Mouse (Mus musculus) MEL (cell line): ENCODE data around the gene Casc3. TPM values are rescaled to one million over a fixed set of nuclear protein-coding genes. Genes with fewer than 3 reads are reported as not detected.
A peak's percentile ranks its signal among the peaks of the same experiment; 100 is the strongest.

Source experiments
- DNase-seq: peaks from one replicate; pipeline ENCODE4 v3.0.0; 2011; ENCODE audit warnings: low read depth, low spot score
- H3K27ac ChIP-seq: 2 replicates; pipeline ENCODE4 v1.5.1; 2012; ENCODE audit warnings: low read depth, mild to moderate bottlenecking, control low read depth, low read length, moderate library complexity; ENCODE audit not compliant: control insufficient read depth
- H3K27me3 ChIP-seq, 2 experiments: fragments of 150-350 bp in 1 of 2; sonication (generic) in 1 of 2; 2 replicates each; pipeline ENCODE4 v1.6.1; 2012; ENCODE audit warnings: low read length in 2 of 2, mild to moderate bottlenecking in 2 of 2, improper control_type of control experiment in 1 of 2, moderate library complexity in 1 of 2; ENCODE audit not compliant: insufficient read depth in 2 of 2, control insufficient read depth in 1 of 2
- H3K36me3 ChIP-seq, 2 experiments: 2 replicates each; pipeline ENCODE4 v1.6.1; 2012 to 2014; ENCODE audit warnings: low read length in 2 of 2, improper control_type of control experiment in 1 of 2, inconsistent platforms in 1 of 2, mild to moderate bottlenecking in 1 of 2; ENCODE audit not compliant: insufficient read depth in 2 of 2, control insufficient read depth in 1 of 2
- H3K4me1 ChIP-seq, 2 experiments: fragments of 150-350 bp in 1 of 2; sonication (generic) in 1 of 2; 2 replicates each; pipeline ENCODE4 v1.6.1; 2012; ENCODE audit warnings: low read length in 2 of 2, improper control_type of control experiment in 1 of 2, mild to moderate bottlenecking in 1 of 2; ENCODE audit not compliant: insufficient read depth in 2 of 2, control insufficient read depth in 1 of 2
- H3K4me3 ChIP-seq, 2 experiments: fragments of 150-350 bp in 1 of 2; sonication (generic) in 1 of 2; 2 replicates each; pipeline ENCODE4 v1.5.1; 2012; ENCODE audit warnings: low read depth in 2 of 2, low read length in 2 of 2, mild to moderate bottlenecking in 2 of 2, moderate library complexity in 2 of 2, control low read depth in 1 of 2, improper control_type of control experiment in 1 of 2; ENCODE audit not compliant: control insufficient read depth in 1 of 2, insufficient read depth in 1 of 2
- H3K79me2 ChIP-seq: 2 replicates; pipeline ENCODE4 v1.6.1; 2012; ENCODE audit warnings: mild to moderate bottlenecking, low read length, moderate library complexity; ENCODE audit not compliant: control insufficient read depth, poor library complexity, insufficient read depth
- H3K9ac ChIP-seq: 2 replicates; pipeline ENCODE4 v1.6.1; 2012; ENCODE audit warnings: low read depth, mild to moderate bottlenecking, control low read depth, low read length, moderate library complexity; ENCODE audit not compliant: control insufficient read depth, poor library complexity, severe bottlenecking
- H3K9me3 ChIP-seq: fragments of 150-350 bp; sonication (generic); replicated peaks from 2 replicates; pipeline ENCODE4 v1.6.1; 2012; ENCODE audit warnings: mild to moderate bottlenecking, low read length, improper control_type of control experiment, moderate library complexity; ENCODE audit not compliant: insufficient read depth
- BHLHE40 ChIP-seq: IDR thresholded peaks from 2 replicates; pipeline ENCODE4 v1.6.1; 2012; ENCODE audit warnings: low read depth, mild to moderate bottlenecking, inconsistent platforms, low read length, improper control_type of control experiment, borderline replicate concordance
- ELF1 ChIP-seq: IDR thresholded peaks from 2 replicates; pipeline ENCODE4 v1.6.1; 2014; ENCODE audit warnings: low read depth, mild to moderate bottlenecking, inconsistent platforms, low read length, improper control_type of control experiment, moderate library complexity
- EP300 ChIP-seq, 2 experiments: IDR thresholded peaks; 2 replicates each; pipeline ENCODE4 v1.6.1; 2011; ENCODE audit warnings: improper control_type of control experiment in 2 of 2, low read length in 2 of 2, low read depth in 1 of 2, mild to moderate bottlenecking in 1 of 2
- HCFC1 ChIP-seq: IDR thresholded peaks from 2 replicates; pipeline ENCODE4 v1.6.1; 2012; ENCODE audit warnings: low read depth, mild to moderate bottlenecking, inconsistent platforms, low read length, improper control_type of control experiment, moderate library complexity
- JUND ChIP-seq: IDR thresholded peaks from 2 replicates; pipeline ENCODE4 v1.6.1; 2011; ENCODE audit warnings: low read depth, mild to moderate bottlenecking, improper control_type of control experiment, low read length
- KAT2A ChIP-seq: conservative IDR thresholded peaks from 2 replicates; pipeline ENCODE4 v1.6.1; 2012; ENCODE audit warnings: low read depth, low read length, improper control_type of control experiment, inconsistent platforms
- MAZ ChIP-seq: IDR thresholded peaks from 2 replicates; pipeline ENCODE4 v1.6.1; 2012; ENCODE audit warnings: low read depth, mild to moderate bottlenecking, inconsistent platforms, low read length, improper control_type of control experiment
- MEF2A ChIP-seq: IDR thresholded peaks from 2 replicates; pipeline ENCODE4 v1.6.1; 2014; ENCODE audit warnings: low read depth, mild to moderate bottlenecking, inconsistent platforms, low read length, improper control_type of control experiment; ENCODE audit not compliant: poor library complexity, insufficient replicate concordance, severe bottlenecking; ENCODE audit errors: extremely low read depth
- MYC ChIP-seq: IDR thresholded peaks from 2 replicates; pipeline ENCODE4 v1.6.1; 2011; ENCODE audit warnings: low read depth, mild to moderate bottlenecking, low read length, improper control_type of control experiment, moderate library complexity
- POLR2AphosphoS2 ChIP-seq: IDR thresholded peaks from 2 replicates; pipeline ENCODE4 v1.6.1; 2011; ENCODE audit warnings: low read length, improper control_type of control experiment
- RCOR1 ChIP-seq: IDR thresholded peaks from 2 replicates; pipeline ENCODE4 v1.6.1; 2012; ENCODE audit warnings: low read depth, mild to moderate bottlenecking, inconsistent platforms, low read length, improper control_type of control experiment
- TAL1 ChIP-seq: IDR thresholded peaks from 2 replicates; pipeline ENCODE4 v1.6.1; 2012; ENCODE audit warnings: mild to moderate bottlenecking, inconsistent platforms, low read length, moderate library complexity, mixed read lengths
- TBP ChIP-seq: IDR thresholded peaks from 2 replicates; pipeline ENCODE4 v1.8.0; 2011; ENCODE audit warnings: low read depth, low read length, improper control_type of control experiment
- USF1 ChIP-seq: IDR thresholded peaks from 2 replicates; pipeline ENCODE4 v1.6.1; 2014; ENCODE audit warnings: low read depth, mild to moderate bottlenecking, inconsistent platforms, low read length, improper control_type of control experiment, moderate library complexity
- USF2 ChIP-seq, 2 experiments: IDR thresholded peaks; 2 replicates each; pipeline ENCODE4 v1.6.1; 2011 to 2012; ENCODE audit warnings: improper control_type of control experiment in 2 of 2, low read length in 2 of 2, borderline replicate concordance in 1 of 2, inconsistent platforms in 1 of 2, low read depth in 1 of 2, mild to moderate bottlenecking in 1 of 2; ENCODE audit not compliant: insufficient read depth in 1 of 2
- polyA plus RNA-seq, 2 experiments: library from polyadenylated mRNA; stranded (reverse) in 1 of 2; unstranded in 1 of 2; fragments of >175 nt in 1 of 2; fragments of >200 nt in 1 of 2; gene quantifications; 2 replicates each; pipeline versions ENCODE4 v1.2.1 to v1.2.4; 2012; ENCODE audit warnings: low replicate concordance in 2 of 2, low read depth in 1 of 2; ENCODE audit not compliant: insufficient read length in 2 of 2, insufficient read depth in 1 of 2, missing spikeins in 1 of 2
- total RNA-seq: library from RNA; depleted of rRNA; stranded (reverse); fragments of 300-350 nt; gene quantifications from 2 replicates; pipeline ENCODE4 v1.2.3, GENCODE M21; 2012

Casc3 gene
- total and polyA plus RNA-seq, 3 experiments: 18.2 to 61.0 (median 58.6) TPM

- Histone ChIP-seq H3K36me3 (peaks cover 0 to 45% of the 10 kb centered on the region in 2 experiments; a peak in 2 of 4 replicates), H3K4me3 (no peak overlapping the region), H3K9me3 (no peaks in the 10 kb centered on the region), H3K27ac (no peak overlapping the region), H3K27me3 (no peaks in the 10 kb centered on the region), H3K4me1 (peaks cover 29 to 49% of the 10 kb centered on the region in 2 experiments), H3K79me2 (no peaks in the 10 kb centered on the region; the same call in 1 of the 2 replicates), H3K9ac (no peak overlapping the region)
- TF ChIP-seq JUND (no peak), USF1 (no peak), RCOR1 (no peak), EP300 (IDR thresholded peaks at IDR 0.05; ENCODE audit: low read depth in 1 of 2, low read length in 2 of 2) (no peak), MEF2A (no peak), BHLHE40 (no peak), USF2 (IDR thresholded peaks at IDR 0.05; ENCODE audit: borderline replicate concordance in 1 of 2, insufficient read depth in 1 of 2, low read depth in 1 of 2, low read length in 2 of 2) (no peak), TBP (no peak), ELF1 (no peak), TAL1 (no peak), POLR2AphosphoS2 (no peak), MYC (no peak)
- no peak for DNase-seq
Measured at GRCm38 (mm10) chr11:98764746-98765145, 40.0 kb upstream of the Casc3 start.

DNA sequence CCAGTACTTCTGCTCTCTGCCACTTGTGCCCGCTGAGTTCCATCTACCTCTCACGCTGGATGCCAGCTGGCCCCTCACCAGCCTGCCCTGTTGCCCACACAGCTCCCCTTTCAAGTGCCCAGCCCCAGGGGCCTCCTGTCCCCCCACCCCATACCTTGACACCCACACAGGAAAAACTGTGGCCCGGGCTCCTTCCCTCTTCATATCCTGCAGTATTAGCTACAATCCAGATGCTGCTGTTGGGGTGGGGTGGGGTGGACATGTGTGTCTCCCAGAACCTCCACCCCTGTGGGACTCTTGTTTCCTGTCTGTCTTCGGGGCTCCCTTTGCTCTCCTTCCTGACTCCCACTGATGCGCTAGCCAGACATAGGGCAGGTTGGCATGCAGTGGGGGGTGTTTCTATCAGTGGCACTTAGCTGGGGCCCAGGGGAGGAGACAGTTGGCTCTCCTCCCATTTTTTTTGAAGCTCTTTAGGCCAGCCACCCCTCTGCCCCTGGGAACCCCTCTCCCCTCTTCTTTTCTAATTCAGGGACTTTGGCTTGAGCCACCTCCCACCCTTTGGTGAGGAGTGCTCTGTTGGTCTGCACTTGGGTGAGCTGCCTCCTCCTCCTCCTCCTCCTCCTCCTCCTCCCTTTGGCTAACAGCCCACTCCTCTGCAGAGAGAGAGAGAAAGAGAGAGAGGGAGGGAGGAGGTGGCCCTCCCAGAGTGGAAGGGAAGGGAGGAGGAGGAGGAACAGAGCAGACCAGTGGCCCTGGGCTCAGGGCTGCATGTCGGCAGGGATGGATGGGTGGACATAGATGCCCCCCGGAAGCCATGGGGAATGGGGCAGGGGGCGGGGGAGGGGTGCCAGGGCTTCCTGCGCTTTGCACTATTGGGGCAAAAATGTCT is 39.0 kb upstream of the Casc3 start:
- no peak overlapping the region for H3K4me3 ChIP-seq
- DNase-seq: peak; percentile 48
- H3K9ac ChIP-seq: no peak overlapping the region
- TF ChIP-seq USF2 (IDR thresholded peaks at IDR 0.05; ENCODE audit: borderline replicate concordance in 1 of 2, insufficient read depth in 1 of 2, low read depth in 1 of 2, low read length in 2 of 2) (no peak), MAZ (peak; percentile 14; the same call in 1 of the 2 replicates), JUND (no peak), KAT2A (no peak), HCFC1 (0 out of 2 replicates have a peak, but pooled peaks have one; percentile 22)
- peaks cover 0 to 45% of the 10 kb centered on the region in 2 experiments; a peak in 2 of 4 replicates for H3K36me3 ChIP-seq
- peaks cover 29 to 49% of the 10 kb centered on the region in 2 experiments for H3K4me1 ChIP-seq
- no peaks in the 10 kb centered on the region for H3K9me3 ChIP-seq
- no peaks in the 10 kb centered on the region for H3K27me3 ChIP-seq
- H3K27ac ChIP-seq: no peak overlapping the region
- no peaks in the 10 kb centered on the region; the same call in 1 of the 2 replicates for H3K79me2 ChIP-seq
